Mouse (Mus musculus): ENCODE measurements at regions not wholly inside any gene's neighbourhood (a gene's known extent, or its start where the extent isn't known, plus 50 kb on each side); places are given as distances from the start of the nearest gene placed in this dataset.

DNA sequence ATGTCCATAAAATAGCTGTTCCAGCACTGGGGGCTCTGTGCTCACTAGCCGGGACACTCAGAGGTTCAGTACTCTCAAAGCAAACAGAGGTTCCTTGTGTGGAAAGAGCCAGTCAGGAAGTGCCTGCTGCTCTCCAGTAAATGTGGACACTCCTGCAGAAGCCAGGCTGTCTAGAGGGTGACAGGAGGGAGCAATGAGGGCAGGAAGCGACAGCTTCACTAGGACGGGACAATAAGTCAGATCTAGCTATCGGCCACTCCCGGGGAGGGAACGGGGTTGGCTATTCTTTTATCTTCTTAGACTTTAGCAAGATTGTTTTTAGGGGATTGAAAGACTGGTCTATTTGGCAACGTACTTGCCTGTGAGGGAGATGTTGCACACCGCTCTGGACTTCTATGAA lies 154.7 kb upstream of the Klf3 start:
- TF ChIP-seq CTCF (IDR thresholded peaks at IDR 0.05; ENCODE audit: borderline replicate concordance, insufficient read depth, low read depth, low read length), result no peak
- no peak for TF ChIP-seq POLR2A (IDR thresholded peaks at IDR 0.05; ENCODE audit: borderline replicate concordance, insufficient read depth, low read length)
